Mouse (Mus musculus): ENCODE measurements around the gene Ace. TPM values are rescaled to one million over a fixed set of nuclear protein-coding genes. Genes with fewer than 3 reads are reported as not detected.

The Ace gene
- polyA plus RNA-seq, 1 experiment from 2014 or later, result 18.6 TPM

- H3K36me3 ChIP-seq (ENCODE audit: control insufficient read depth, insufficient read depth, low read length), result no peaks in the 10 kb centered on the region
- no peak overlapping the region for H3K9ac ChIP-seq (ENCODE audit: low read depth, low read length)
- H3K27ac ChIP-seq (ENCODE audit: low read length), result no peak overlapping the region
- no peak for ATAC-seq
- H3K4me3 ChIP-seq (ENCODE audit: low read length), result no peak overlapping the region
- no peaks in the 10 kb centered on the region for H3K9me3 ChIP-seq (ENCODE audit: control insufficient read depth, low read length)
- no peaks in the 10 kb centered on the region for H3K27me3 ChIP-seq (replicated peaks; ENCODE audit: control insufficient read depth, insufficient read depth, low read length)
- no peaks in the 10 kb centered on the region for H3K4me1 ChIP-seq (ENCODE audit: control insufficient read depth, insufficient read depth, low read length)
- WGBS, result 73% methylated on average over 8 of the region's 8 CpGs
- H3K4me2 ChIP-seq (ENCODE audit: low read depth, low read length), result no peak overlapping the region
Observed at GRCm38 (mm10) chr11:105933746-105934145, 34.0 kb upstream of the Ace start.

GRCm38 (mm10) chr11:105934303-105934711 lies 33.4 kb upstream of the Ace start:
- H3K27ac ChIP-seq (ENCODE audit: low read length), result no peak overlapping the region
- no peaks in the 10 kb centered on the region for H3K9me3 ChIP-seq (ENCODE audit: control insufficient read depth, low read length)
- no peak overlapping the region for H3K4me2 ChIP-seq (ENCODE audit: low read depth, low read length)
- no peak overlapping the region for H3K9ac ChIP-seq (ENCODE audit: low read depth, low read length)
- no peak overlapping the region for H3K4me3 ChIP-seq (ENCODE audit: low read length)
- WGBS, result 73% methylated on average over 5 of the region's 5 CpGs
- H3K4me1 ChIP-seq (ENCODE audit: control insufficient read depth, insufficient read depth, low read length), result no peaks in the 10 kb centered on the region
- no peak for ATAC-seq
- H3K36me3 ChIP-seq (ENCODE audit: control insufficient read depth, insufficient read depth, low read length), result no peaks in the 10 kb centered on the region
- H3K27me3 ChIP-seq (replicated peaks; ENCODE audit: control insufficient read depth, insufficient read depth, low read length), result no peaks in the 10 kb centered on the region

GRCm38 (mm10) chr11:105934816-105935215 lies 32.9 kb upstream of the Ace start:
- Histone ChIP-seq H3K36me3 (ENCODE audit: control insufficient read depth, insufficient read depth, low read length) (no peaks in the 10 kb centered on the region), H3K27ac (ENCODE audit: low read length) (no peak overlapping the region), H3K4me2 (ENCODE audit: low read depth, low read length) (no peak overlapping the region), H3K9me3 (ENCODE audit: control insufficient read depth, low read length) (no peaks in the 10 kb centered on the region), H3K4me3 (ENCODE audit: low read length) (no peak overlapping the region), H3K27me3 (replicated peaks; ENCODE audit: control insufficient read depth, insufficient read depth, low read length) (no peaks in the 10 kb centered on the region), H3K4me1 (ENCODE audit: control insufficient read depth, insufficient read depth, low read length) (no peaks in the 10 kb centered on the region), H3K9ac (ENCODE audit: low read depth, low read length) (no peak overlapping the region)
- no peak for ATAC-seq
- 46% methylated on average over 6 of the region's 6 CpGs for WGBS

- H3K4me2 ChIP-seq (ENCODE audit: low read depth, low read length), result no peak overlapping the region
- no peaks in the 10 kb centered on the region for H3K27me3 ChIP-seq (replicated peaks; ENCODE audit: control insufficient read depth, insufficient read depth, low read length)
- no peak overlapping the region for H3K4me3 ChIP-seq (ENCODE audit: low read length)
- H3K4me1 ChIP-seq (ENCODE audit: control insufficient read depth, insufficient read depth, low read length), result no peaks in the 10 kb centered on the region
- H3K9ac ChIP-seq (ENCODE audit: low read depth, low read length), result no peak overlapping the region
- no peak for ATAC-seq
- no peak overlapping the region for H3K27ac ChIP-seq (ENCODE audit: low read length)
- no peaks in the 10 kb centered on the region for H3K36me3 ChIP-seq (ENCODE audit: control insufficient read depth, insufficient read depth, low read length)
- 85% methylated on average over 8 of the region's 8 CpGs for WGBS
- H3K9me3 ChIP-seq (ENCODE audit: control insufficient read depth, low read length), result no peaks in the 10 kb centered on the region
Observed at GRCm38 (mm10) chr11:105935496-105935895, 32.2 kb upstream of the Ace start.

GRCm38 (mm10) chr11:105936200-105936599 lies 31.5 kb upstream of the Ace start:
- no peak overlapping the region for H3K27ac ChIP-seq (ENCODE audit: low read length)
- WGBS, result 85% methylated on average over 6 of the region's 6 CpGs

GRCm38 (mm10) chr11:105936974-105937373 lies 30.8 kb upstream of the Ace start:
- Histone ChIP-seq H3K4me1 (ENCODE audit: control insufficient read depth, insufficient read depth, low read length) (no peaks in the 10 kb centered on the region), H3K36me3 (ENCODE audit: control insufficient read depth, insufficient read depth, low read length) (no peaks in the 10 kb centered on the region), H3K9ac (ENCODE audit: low read depth, low read length) (no peak overlapping the region), H3K27me3 (replicated peaks; ENCODE audit: control insufficient read depth, insufficient read depth, low read length) (no peaks in the 10 kb centered on the region), H3K4me3 (ENCODE audit: low read length) (no peak overlapping the region), H3K9me3 (ENCODE audit: control insufficient read depth, low read length) (no peaks in the 10 kb centered on the region), H3K4me2 (ENCODE audit: low read depth, low read length) (no peak overlapping the region), H3K27ac (ENCODE audit: low read length) (no peak overlapping the region)
- 92% methylated on average over 3 of the region's 3 CpGs for WGBS
- ATAC-seq, result no peak

More at GRCm38 (mm10) chr11:105936200-105936599, 31.5 kb upstream of the Ace start:
- H3K9me3 ChIP-seq (ENCODE audit: control insufficient read depth, low read length), result no peaks in the 10 kb centered on the region
- no peaks in the 10 kb centered on the region for H3K27me3 ChIP-seq (replicated peaks; ENCODE audit: control insufficient read depth, insufficient read depth, low read length)
- no peak overlapping the region for H3K4me3 ChIP-seq (ENCODE audit: low read length)
- no peaks in the 10 kb centered on the region for H3K36me3 ChIP-seq (ENCODE audit: control insufficient read depth, insufficient read depth, low read length)
- no peak overlapping the region for H3K9ac ChIP-seq (ENCODE audit: low read depth, low read length)
- ATAC-seq, result no peak
- no peaks in the 10 kb centered on the region for H3K4me1 ChIP-seq (ENCODE audit: control insufficient read depth, insufficient read depth, low read length)
- no peak overlapping the region for H3K4me2 ChIP-seq (ENCODE audit: low read depth, low read length)

- Histone ChIP-seq H3K27me3 (replicated peaks; ENCODE audit: control insufficient read depth, insufficient read depth, low read length) (peaks cover under 1% of the 10 kb centered on the region; the same call in 1 of the 2 replicates), H3K4me2 (ENCODE audit: low read depth, low read length) (no peak overlapping the region), H3K9me3 (ENCODE audit: control insufficient read depth, low read length) (no peaks in the 10 kb centered on the region), H3K4me1 (ENCODE audit: control insufficient read depth, insufficient read depth, low read length) (0 out of 2 replicates have a peak, but pooled peaks cover 1% of the 10 kb centered on the region), H3K4me3 (ENCODE audit: low read length) (no peak overlapping the region), H3K27ac (ENCODE audit: low read length) (no peak overlapping the region), H3K9ac (ENCODE audit: low read depth, low read length) (no peak overlapping the region), H3K36me3 (ENCODE audit: control insufficient read depth, insufficient read depth, low read length) (no peaks in the 10 kb centered on the region)
- no peak for ATAC-seq
- WGBS, result 58% methylated on average over 9 of the region's 9 CpGs
Observed at GRCm38 (mm10) chr11:105938771-105939170, 29.0 kb upstream of the Ace start.

- H3K36me3 ChIP-seq (ENCODE audit: control insufficient read depth, insufficient read depth, low read length), result no peaks in the 10 kb centered on the region
- peaks cover 15% of the 10 kb centered on the region for H3K4me1 ChIP-seq (ENCODE audit: control insufficient read depth, insufficient read depth, low read length)
- H3K9ac ChIP-seq (ENCODE audit: low read depth, low read length), result 0 out of 2 replicates have a peak overlapping the region, but pooled peaks have one; percentile 24
- H3K27ac ChIP-seq (ENCODE audit: low read length), result no peak overlapping the region
- 74% methylated on average over 8 of the region's 8 CpGs for WGBS
- no peak overlapping the region for H3K4me2 ChIP-seq (ENCODE audit: low read depth, low read length)
- no peaks in the 10 kb centered on the region for H3K9me3 ChIP-seq (ENCODE audit: control insufficient read depth, low read length)
- no peak for ATAC-seq
- no peak overlapping the region for H3K4me3 ChIP-seq (ENCODE audit: low read length)
- H3K27me3 ChIP-seq (replicated peaks; ENCODE audit: control insufficient read depth, insufficient read depth, low read length), result peaks cover 4% of the 10 kb centered on the region; the same call in 1 of the 2 replicates
Observed at GRCm38 (mm10) chr11:105941973-105942372, 25.8 kb upstream of the Ace start.

GRCm38 (mm10) chr11:105943133-105944102 lies 24.3 kb upstream of the Ace start:
- no peaks in the 10 kb centered on the region for H3K9me3 ChIP-seq (ENCODE audit: control insufficient read depth, low read length)
- WGBS, result 5% methylated on average over 47 of the region's 47 CpGs
- H3K36me3 ChIP-seq (ENCODE audit: control insufficient read depth, insufficient read depth, low read length), result no peaks in the 10 kb centered on the region
- peak; percentile 75 for ATAC-seq
- H3K27me3 ChIP-seq (replicated peaks; ENCODE audit: control insufficient read depth, insufficient read depth, low read length), result peaks cover 4% of the 10 kb centered on the region; the same call in 1 of the 2 replicates
- peaks cover 15% of the 10 kb centered on the region for H3K4me1 ChIP-seq (ENCODE audit: control insufficient read depth, insufficient read depth, low read length)
- H3K27ac ChIP-seq (ENCODE audit: low read length), result peak overlapping the region; percentile 90
- H3K4me2 ChIP-seq (ENCODE audit: low read depth, low read length), result peak overlapping the region; percentile 96
- H3K9ac ChIP-seq (ENCODE audit: low read depth, low read length), result peak overlapping the region; percentile 76
- H3K4me3 ChIP-seq (ENCODE audit: low read length), result peak overlapping the region; percentile 68

All from intestine, embryonic 16.5 days (tissue).